Mouse (Mus musculus): Measurements from ENCODE around the gene Cbx5. TPM values are rescaled to one million over a fixed set of nuclear protein-coding genes. Genes with fewer than 3 reads are reported as not detected.

Gene Cbx5
- total RNA-seq, 2 experiments from 2014 or later, result 29.9 to 41.5 TPM

- DNase-seq, result no peak
- intact Hi-C loops (cut with DNase I; ENCODE audit: low total_unique reads), result no loop called here
Measured at GRCm38 (mm10) chr15:103227022-103227421, 12.6 kb downstream of the Cbx5 start.

- intact Hi-C loops (cut with DNase I; ENCODE audit: low total_unique reads), result no loop called here
- no peak for DNase-seq
Measured at GRCm38 (mm10) chr15:103224161-103224560, 15.5 kb downstream of the Cbx5 start.

GRCm38 (mm10) chr15:103221386-103221785 lies 18.2 kb downstream of the Cbx5 start:
- no peak for DNase-seq
- intact Hi-C loops (cut with DNase I; ENCODE audit: low total_unique reads), result no loop called here

- no peak for DNase-seq
- intact Hi-C loops (cut with DNase I; ENCODE audit: low total_unique reads), result no loop called here
Measured at GRCm38 (mm10) chr15:103220785-103221184, 18.8 kb downstream of the Cbx5 start.

GRCm38 (mm10) chr15:103216052-103216451 lies 23.6 kb downstream of the Cbx5 start:
- intact Hi-C loops (cut with DNase I; ENCODE audit: low total_unique reads), result no loop called here

GRCm38 (mm10) chr15:103214971-103215907 lies 24.4 kb downstream of the Cbx5 start:
- intact Hi-C loops (cut with DNase I; ENCODE audit: low total_unique reads), result no loop called here
- peak; percentile 90 for DNase-seq

More at GRCm38 (mm10) chr15:103216052-103216451, 23.6 kb downstream of the Cbx5 start:
- no peak for DNase-seq

- intact Hi-C loops (cut with DNase I; ENCODE audit: low total_unique reads), result no loop called here
- DNase-seq, result no peak
Measured at GRCm38 (mm10) chr15:103214149-103214548, 25.5 kb downstream of the Cbx5 start.

- DNase-seq, result no peak
- intact Hi-C loops (cut with DNase I; ENCODE audit: low total_unique reads), result no loop called here
Measured at GRCm38 (mm10) chr15:103205156-103205555, 34.5 kb downstream of the Cbx5 start.

- intact Hi-C loops (cut with DNase I; ENCODE audit: low total_unique reads), result loop anchor here (5.0 kb wide), 1 partner anchor 105 kb away; no protein-coding TSS in a partner anchor
- no peak for DNase-seq
Measured at GRCm38 (mm10) chr15:103202088-103202793, 37.4 kb downstream of the Cbx5 start.

GRCm38 (mm10) chr15:103197785-103198184 lies 41.8 kb downstream of the Cbx5 start:
- no peak for DNase-seq
- intact Hi-C loops (cut with DNase I; ENCODE audit: low total_unique reads), result no loop called here

GRCm38 (mm10) chr15:103196835-103197234 lies 42.8 kb downstream of the Cbx5 start:
- intact Hi-C loops (cut with DNase I; ENCODE audit: low total_unique reads), result no loop called here

GRCm38 (mm10) chr15:103193606-103194005 lies 46.0 kb downstream of the Cbx5 start:
- DNase-seq, result no peak
- intact Hi-C loops (cut with DNase I; ENCODE audit: low total_unique reads), result no loop called here

More at GRCm38 (mm10) chr15:103196835-103197234, 42.8 kb downstream of the Cbx5 start:
- no peak for DNase-seq

GRCm38 (mm10) chr15:103190531-103191462 lies 48.8 kb downstream of the Cbx5 start:
- DNase-seq, result peak; percentile 65
- intact Hi-C loops (cut with DNase I; ENCODE audit: low total_unique reads), result no loop called here

GRCm38 (mm10) chr15:103190083-103190482 lies 49.5 kb downstream of the Cbx5 start:
- DNase-seq, result no peak
- intact Hi-C loops (cut with DNase I; ENCODE audit: low total_unique reads), result no loop called here

GRCm38 (mm10) chr15:103187803-103188202 lies 51.8 kb downstream of the Cbx5 start:
- DNase-seq, result no peak
- intact Hi-C loops (cut with DNase I; ENCODE audit: low total_unique reads), result loop anchor here (2.0 kb wide), 1 partner anchor 115 kb away; no protein-coding TSS in a partner anchor

- intact Hi-C loops (cut with DNase I; ENCODE audit: low total_unique reads), result loop anchor here (2.0 kb wide), 1 partner anchor 117 kb away; no protein-coding TSS in a partner anchor
- peak; percentile 64 for DNase-seq
Measured at GRCm38 (mm10) chr15:103185462-103186198, 54.0 kb downstream of the Cbx5 start.

GRCm38 (mm10) chr15:103183651-103184610 lies 55.7 kb downstream of the Cbx5 start:
- DNase-seq, result no peak

More at GRCm38 (mm10) chr15:103183651-103184610, 55.7 kb downstream of the Cbx5 start:
- intact Hi-C loops (cut with DNase I; ENCODE audit: low total_unique reads), result no loop called here

All from gastrocnemius, postnatal 14 days (tissue).